Mouse (Mus musculus): ENCODE measurements at regions not wholly inside any gene's neighbourhood (a gene's known extent, or its start where the extent isn't known, plus 50 kb on each side); places are given as distances from the start of the nearest gene placed in this dataset.

DNA sequence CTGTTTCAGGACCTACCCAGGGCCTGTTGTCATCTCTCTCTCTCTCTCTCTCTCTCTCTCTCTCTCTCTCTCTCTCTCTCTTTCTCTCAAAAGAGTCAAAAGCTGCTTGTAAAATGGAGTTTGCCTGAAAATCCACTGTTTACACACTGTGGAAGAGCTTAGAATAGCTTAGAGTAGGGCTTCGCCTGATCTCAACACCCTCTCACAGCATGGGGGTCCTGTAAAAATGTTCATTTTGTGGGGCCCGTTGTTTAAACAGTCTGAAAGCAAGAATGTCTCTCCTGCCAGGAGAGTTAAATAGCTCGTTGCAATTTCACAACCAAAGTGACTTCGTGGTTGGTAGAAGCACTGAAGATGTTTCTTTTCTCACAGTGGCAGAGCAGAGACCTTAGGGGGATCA lies 59.2 kb upstream of the C1galt1 start:
- TF ChIP-seq EP300 (IDR thresholded peaks at IDR 0.05; ENCODE audit: insufficient read depth, low read depth, low read length) (no peak), CTCF (IDR thresholded peaks at IDR 0.05; ENCODE audit: low read depth, low read length) (no peak)
